Mouse (Mus musculus): ENCODE results near the gene Tsc22d3. TPM values are rescaled to one million over a fixed set of nuclear protein-coding genes. Genes with fewer than 3 reads are reported as not detected.

The Tsc22d3 gene
- total and polyA plus RNA-seq, 2 experiments from 2014 or later, result 92.2 to 114 TPM

DNA sequence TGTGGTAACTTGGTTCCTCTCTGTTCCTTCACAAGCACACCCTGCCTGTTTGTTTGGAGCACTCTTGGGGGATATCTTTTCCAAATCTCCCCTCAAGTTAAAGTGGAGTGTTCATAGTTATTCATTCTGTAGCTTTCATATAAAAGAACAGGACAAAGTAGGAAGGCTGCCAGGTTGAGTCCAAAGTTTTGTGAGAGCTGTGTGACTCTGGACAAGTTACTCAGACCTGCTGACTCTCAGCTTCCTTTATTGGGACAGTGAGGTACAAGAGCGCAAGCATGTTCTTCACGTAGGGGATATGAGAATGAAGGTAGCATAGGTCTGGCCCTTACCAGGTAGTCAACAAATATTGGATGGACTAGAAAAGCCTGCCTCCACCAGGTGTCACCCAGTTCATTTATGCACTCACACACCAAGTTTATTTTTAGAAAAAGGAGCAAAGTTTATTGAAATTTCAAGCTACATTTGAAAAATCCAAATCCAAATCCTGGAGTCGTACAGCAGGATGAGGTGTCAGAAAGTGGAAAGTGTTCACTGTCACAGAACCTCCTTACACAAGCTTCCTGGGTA lies 61.3 kb downstream of the Tsc22d3 start:
- no peak overlapping the region for H3K4me2 ChIP-seq (ENCODE audit: low read depth)
- WGBS, result 92% methylated on average over 3 of the region's 3 CpGs
- DNase-seq (no peak), ATAC-seq (no peak)
- no peak for TF ChIP-seq CTCF (IDR thresholded peaks at IDR 0.05; ENCODE audit: low read depth)
- no peak overlapping the region for H3K4me3 ChIP-seq (ENCODE audit: low read depth, low read length)
- no peaks in the 10 kb centered on the region for H3K9me3 ChIP-seq (ENCODE audit: low read length)
- no peak overlapping the region for H3K27ac ChIP-seq (ENCODE audit: low read depth, low read length)
- H3K4me1 ChIP-seq (ENCODE audit: insufficient read depth), result no peaks in the 10 kb centered on the region
- no peaks in the 10 kb centered on the region; the same call in 1 of the 2 replicates for H3K27me3 ChIP-seq (ENCODE audit: insufficient read depth, low read length)
- no peak overlapping the region for H3K9ac ChIP-seq
- no peaks in the 10 kb centered on the region for H3K36me3 ChIP-seq (ENCODE audit: insufficient read depth)

DNA sequence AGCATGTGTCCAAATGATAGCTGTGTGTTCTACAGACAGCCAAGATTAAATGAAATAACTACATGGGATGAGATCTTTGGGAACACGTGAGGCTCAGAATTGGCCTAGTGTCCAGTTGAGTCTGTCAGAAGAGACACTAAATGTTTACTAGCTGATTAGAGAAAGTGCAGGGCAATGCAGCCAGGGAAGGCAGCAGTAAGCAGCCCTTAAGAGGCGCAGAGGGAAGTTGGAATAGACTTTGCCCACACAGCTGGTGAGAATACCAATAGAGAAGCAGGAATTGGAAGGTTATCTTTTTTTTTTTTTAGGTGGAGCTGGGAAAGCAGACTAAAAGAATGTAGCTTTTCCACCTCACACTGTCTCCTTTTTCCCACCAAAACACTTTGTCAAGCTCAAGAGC lies 61.8 kb downstream of the Tsc22d3 start:
- ATAC-seq, result no peak
- no peak overlapping the region for H3K4me3 ChIP-seq (ENCODE audit: low read depth, low read length)
- no peaks in the 10 kb centered on the region for H3K36me3 ChIP-seq (ENCODE audit: insufficient read depth)
- 79% methylated on average over 2 of the region's 2 CpGs for WGBS
- H3K27me3 ChIP-seq (ENCODE audit: insufficient read depth, low read length), result no peaks in the 10 kb centered on the region; the same call in 1 of the 2 replicates
- H3K9ac ChIP-seq, result no peak overlapping the region
- no peak for TF ChIP-seq CTCF (IDR thresholded peaks at IDR 0.05; ENCODE audit: low read depth)
- H3K4me2 ChIP-seq (ENCODE audit: low read depth), result no peak overlapping the region
- H3K9me3 ChIP-seq (ENCODE audit: low read length), result no peaks in the 10 kb centered on the region
- no peaks in the 10 kb centered on the region for H3K4me1 ChIP-seq (ENCODE audit: insufficient read depth)
- H3K27ac ChIP-seq (ENCODE audit: low read depth, low read length), result no peak overlapping the region
- no peak for DNase-seq

DNA sequence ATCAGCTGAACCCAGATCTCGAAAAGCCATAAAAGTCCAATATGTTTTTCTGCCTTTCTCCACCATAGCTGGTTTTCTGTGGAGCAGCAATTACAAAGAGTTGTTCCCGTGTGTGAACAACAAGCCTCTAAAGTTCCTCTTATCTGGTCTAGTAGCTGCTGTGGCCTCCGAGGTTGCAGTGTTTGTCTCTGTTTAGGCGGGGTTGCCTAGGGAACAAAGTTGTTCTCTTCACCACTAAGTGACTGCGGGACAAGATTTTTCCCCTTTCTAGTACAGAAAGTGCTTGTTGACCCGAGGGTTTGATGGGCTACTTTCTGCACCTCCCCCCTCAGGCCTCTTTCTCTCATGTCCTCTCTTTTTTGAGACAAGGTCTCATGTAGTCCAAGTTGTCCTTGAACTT lies 62.8 kb downstream of the Tsc22d3 start:
- H3K4me3 ChIP-seq (ENCODE audit: low read depth, low read length), result no peak overlapping the region
- no peak overlapping the region for H3K9ac ChIP-seq
- 47% methylated on average over 6 of the region's 6 CpGs for WGBS
- H3K9me3 ChIP-seq (ENCODE audit: low read length), result no peaks in the 10 kb centered on the region
- no peaks in the 10 kb centered on the region for H3K36me3 ChIP-seq (ENCODE audit: insufficient read depth)
- TF ChIP-seq CTCF (IDR thresholded peaks at IDR 0.05; ENCODE audit: low read depth), result no peak
- ATAC-seq (no peak), DNase-seq (no peak)
- no peaks in the 10 kb centered on the region for H3K4me1 ChIP-seq (ENCODE audit: insufficient read depth)
- no peak overlapping the region for H3K4me2 ChIP-seq (ENCODE audit: low read depth)
- H3K27me3 ChIP-seq (ENCODE audit: insufficient read depth, low read length), result no peaks in the 10 kb centered on the region
- no peak overlapping the region for H3K27ac ChIP-seq (ENCODE audit: low read depth, low read length)

DNA sequence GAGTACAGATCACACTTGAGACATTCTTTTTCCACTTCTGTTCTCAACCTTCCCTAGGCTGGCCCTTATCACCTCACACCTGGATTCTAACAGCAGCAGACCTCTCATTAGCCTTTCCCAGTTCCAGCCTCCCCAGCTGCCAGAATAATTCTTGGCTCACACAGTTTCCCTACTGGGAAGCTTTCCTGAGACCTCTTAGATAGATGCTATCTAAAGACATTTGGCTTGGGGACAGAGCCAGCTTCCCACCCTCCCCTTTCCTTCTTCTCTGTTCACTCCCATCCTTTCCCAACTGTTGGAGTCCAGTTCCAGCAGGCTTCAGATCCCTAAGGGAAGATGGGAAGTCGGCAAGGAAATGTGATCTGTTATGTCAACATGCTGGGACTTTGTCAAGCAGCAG lies 65.0 kb downstream of the Tsc22d3 start:
- Histone ChIP-seq H3K27me3 (ENCODE audit: insufficient read depth, low read length) (no peaks in the 10 kb centered on the region), H3K9ac (no peak overlapping the region), H3K4me2 (ENCODE audit: low read depth) (no peak overlapping the region), H3K36me3 (ENCODE audit: insufficient read depth) (no peaks in the 10 kb centered on the region), H3K27ac (ENCODE audit: low read depth, low read length) (no peak overlapping the region), H3K4me3 (ENCODE audit: low read depth, low read length) (no peak overlapping the region), H3K9me3 (ENCODE audit: low read length) (no peaks in the 10 kb centered on the region), H3K4me1 (ENCODE audit: insufficient read depth) (no peaks in the 10 kb centered on the region)
- TF ChIP-seq CTCF (IDR thresholded peaks at IDR 0.05; ENCODE audit: low read depth), result no peak
- ATAC-seq (no peak), DNase-seq (no peak)
- 76% methylated on average over 1 of the region's 1 CpGs for WGBS

DNA sequence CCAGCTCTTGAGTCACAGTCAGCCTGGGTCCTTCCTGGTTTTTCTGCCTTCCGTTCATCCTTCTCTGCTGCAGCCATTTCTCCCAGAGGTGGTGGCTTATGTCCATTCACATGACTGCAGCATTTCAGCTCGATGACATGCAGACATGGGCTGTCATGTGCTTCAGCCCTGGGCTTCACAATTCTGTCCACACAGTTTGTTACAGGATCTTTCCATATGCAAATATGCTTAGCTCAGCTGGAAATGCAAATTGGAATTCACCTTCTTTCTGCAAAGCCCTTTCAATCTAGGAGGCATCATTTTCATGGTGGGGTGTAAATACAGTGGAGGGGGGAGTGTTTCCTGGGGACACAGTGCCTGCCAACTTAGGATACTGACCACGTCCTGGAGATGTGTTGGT lies 66.2 kb downstream of the Tsc22d3 start:
- no peak for TF ChIP-seq CTCF (IDR thresholded peaks at IDR 0.05; ENCODE audit: low read depth)
- no peaks in the 10 kb centered on the region for H3K36me3 ChIP-seq (ENCODE audit: insufficient read depth)
- H3K4me2 ChIP-seq (ENCODE audit: low read depth), result no peak overlapping the region
- H3K9ac ChIP-seq, result no peak overlapping the region
- ATAC-seq (no peak), DNase-seq (no peak)
- H3K4me1 ChIP-seq (ENCODE audit: insufficient read depth), result no peaks in the 10 kb centered on the region
- no peak overlapping the region for H3K4me3 ChIP-seq (ENCODE audit: low read depth, low read length)
- no peaks in the 10 kb centered on the region for H3K27me3 ChIP-seq (ENCODE audit: insufficient read depth, low read length)
- 67% methylated on average over 3 of the region's 3 CpGs for WGBS
- H3K9me3 ChIP-seq (ENCODE audit: low read length), result no peaks in the 10 kb centered on the region
- H3K27ac ChIP-seq (ENCODE audit: low read depth, low read length), result no peak overlapping the region

DNA sequence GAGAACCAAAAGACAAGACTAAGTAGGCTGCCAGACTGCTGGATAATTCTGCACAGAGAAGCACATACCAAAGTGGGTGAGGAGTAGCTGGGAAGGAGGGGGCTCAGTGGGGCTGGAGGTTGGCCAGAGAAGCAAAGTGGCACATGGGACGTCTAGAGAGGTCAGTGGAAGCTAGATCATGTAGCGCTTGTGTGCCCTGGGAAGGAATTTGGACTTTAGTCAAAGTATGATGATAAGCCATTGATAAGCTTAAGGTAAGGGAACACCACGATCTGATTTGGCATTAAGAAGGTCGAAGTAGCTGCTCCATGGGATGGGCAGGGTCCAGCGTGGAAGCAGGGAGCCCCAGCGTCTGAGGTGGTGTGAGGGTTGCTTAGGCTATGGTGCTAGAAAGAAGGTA lies 68.1 kb downstream of the Tsc22d3 start:
- WGBS, result 90% methylated on average over 6 of the region's 6 CpGs
- Histone ChIP-seq H3K4me2 (ENCODE audit: low read depth) (no peak overlapping the region), H3K4me3 (ENCODE audit: low read depth, low read length) (no peak overlapping the region), H3K9me3 (ENCODE audit: low read length) (no peaks in the 10 kb centered on the region), H3K9ac (no peak overlapping the region), H3K27ac (ENCODE audit: low read depth, low read length) (no peak overlapping the region), H3K4me1 (ENCODE audit: insufficient read depth) (no peaks in the 10 kb centered on the region), H3K27me3 (ENCODE audit: insufficient read depth, low read length) (no peaks in the 10 kb centered on the region), H3K36me3 (ENCODE audit: insufficient read depth) (no peaks in the 10 kb centered on the region)
- DNase-seq (no peak), ATAC-seq (no peak)
- no peak for TF ChIP-seq CTCF (IDR thresholded peaks at IDR 0.05; ENCODE audit: low read depth)

DNA sequence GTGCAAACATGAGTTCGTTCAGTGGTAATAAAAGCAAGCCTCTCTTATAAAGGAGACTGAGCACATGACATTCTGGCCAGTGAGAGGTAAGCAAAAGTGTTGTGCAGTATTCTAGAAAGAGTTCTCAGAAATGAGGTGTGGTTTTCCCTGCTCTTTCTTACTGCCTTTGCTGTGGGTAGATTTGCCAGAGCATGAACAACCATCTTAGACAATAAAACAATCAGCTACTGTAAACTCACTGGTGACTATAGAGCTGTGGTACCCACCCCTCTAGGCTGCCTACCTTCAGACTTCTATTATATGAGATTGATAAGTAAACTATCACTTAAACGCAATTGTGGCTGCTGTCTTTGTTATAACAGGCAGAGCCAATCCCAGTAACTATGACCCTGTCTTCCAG lies 69.1 kb downstream of the Tsc22d3 start:
- no peak overlapping the region for H3K9ac ChIP-seq
- H3K36me3 ChIP-seq (ENCODE audit: insufficient read depth), result no peaks in the 10 kb centered on the region
- WGBS, result 74% methylated on average over 2 of the region's 2 CpGs
- H3K4me3 ChIP-seq (ENCODE audit: low read depth, low read length), result no peak overlapping the region
- ATAC-seq (no peak), DNase-seq (no peak)
- no peak for TF ChIP-seq CTCF (IDR thresholded peaks at IDR 0.05; ENCODE audit: low read depth)
- H3K9me3 ChIP-seq (ENCODE audit: low read length), result no peaks in the 10 kb centered on the region
- H3K4me2 ChIP-seq (ENCODE audit: low read depth), result no peak overlapping the region
- H3K27ac ChIP-seq (ENCODE audit: low read depth, low read length), result no peak overlapping the region
- no peaks in the 10 kb centered on the region for H3K4me1 ChIP-seq (ENCODE audit: insufficient read depth)
- H3K27me3 ChIP-seq (ENCODE audit: insufficient read depth, low read length), result no peaks in the 10 kb centered on the region

Measured in forebrain, postnatal 0 days (tissue).